Mouse (Mus musculus): ENCODE results near the gene 4931414P19Rik.
A peak's percentile ranks its signal among the peaks of the same experiment; 100 is the strongest.

4931414P19Rik gene

GRCm38 (mm10) chr14:54605752-54606321, at the start of gene 4931414P19Rik:
TSS of gene 4931414P19Rik (minus strand) at chr14:54605993.
- DNase-seq (ENCODE audit: low read depth, low spot score) = peak; percentile 53

GRCm38 (mm10) chr14:54653496-54653895, 47.7 kb upstream of the 4931414P19Rik start:
- DNase-seq (ENCODE audit: low read depth, low spot score) = peak; percentile 67

GRCm38 (mm10) chr14:54652787-54653186, 47.0 kb upstream of the 4931414P19Rik start:
- no peak for DNase-seq (ENCODE audit: low read depth, low spot score)

GRCm38 (mm10) chr14:54651556-54651955, 45.8 kb upstream of the 4931414P19Rik start:
- no peak for DNase-seq (ENCODE audit: low read depth, low spot score)

- DNase-seq (ENCODE audit: low read depth, low spot score) = peak; percentile 79
These were observed 45.0 kb upstream of the 4931414P19Rik start for GRCm38 (mm10) chr14:54650621-54651454.

- DNase-seq (ENCODE audit: low read depth, low spot score) = no peak
These were observed 42.1 kb upstream of the 4931414P19Rik start for GRCm38 (mm10) chr14:54647900-54648299.

- DNase-seq (ENCODE audit: low read depth, low spot score) = no peak
These were observed 41.3 kb upstream of the 4931414P19Rik start for GRCm38 (mm10) chr14:54646898-54647636.

GRCm38 (mm10) chr14:54646455-54646854, 40.7 kb upstream of the 4931414P19Rik start:
- DNase-seq (ENCODE audit: low read depth, low spot score) = no peak

GRCm38 (mm10) chr14:54644294-54644693, 38.5 kb upstream of the 4931414P19Rik start:
- no peak for DNase-seq (ENCODE audit: low read depth, low spot score)

- DNase-seq (ENCODE audit: low read depth, low spot score) = no peak
These were observed 37.2 kb upstream of the 4931414P19Rik start for GRCm38 (mm10) chr14:54643011-54643410.

GRCm38 (mm10) chr14:54642224-54642944, 36.6 kb upstream of the 4931414P19Rik start:
- no peak for DNase-seq (ENCODE audit: low read depth, low spot score)

GRCm38 (mm10) chr14:54641305-54641969, 35.6 kb upstream of the 4931414P19Rik start, which contains the start of gene Cdh24:
TSS of gene Cdh24 (minus strand) at chr14:54641364.
- DNase-seq (ENCODE audit: low read depth, low spot score) = peak; percentile 49

- no peak for DNase-seq (ENCODE audit: low read depth, low spot score)
These were observed 35.1 kb upstream of the 4931414P19Rik start, which contains the start of gene Gm17606 for GRCm38 (mm10) chr14:54640946-54641304. TSS of gene Gm17606 (plus strand) at chr14:54640952.

- DNase-seq (ENCODE audit: low read depth, low spot score) = no peak
These were observed 34.3 kb upstream of the 4931414P19Rik start for GRCm38 (mm10) chr14:54640121-54640520.

GRCm38 (mm10) chr14:54638210-54638609, 32.4 kb upstream of the 4931414P19Rik start:
- DNase-seq (ENCODE audit: low read depth, low spot score) = no peak

- no peak for DNase-seq (ENCODE audit: low read depth, low spot score)
These were observed 31.2 kb upstream of the 4931414P19Rik start for GRCm38 (mm10) chr14:54636954-54637353.

GRCm38 (mm10) chr14:54634182-54634581, 28.4 kb upstream of the 4931414P19Rik start:
- no peak for DNase-seq (ENCODE audit: low read depth, low spot score)

- DNase-seq (ENCODE audit: low read depth, low spot score) = no peak
These were observed 26.5 kb upstream of the 4931414P19Rik start for GRCm38 (mm10) chr14:54632252-54632651.

GRCm38 (mm10) chr14:54631240-54631599, 25.4 kb upstream of the 4931414P19Rik start:
- DNase-seq (ENCODE audit: low read depth, low spot score) = no peak

GRCm38 (mm10) chr14:54630583-54631239, 24.9 kb upstream of the 4931414P19Rik start:
- DNase-seq (ENCODE audit: low read depth, low spot score) = no peak
